Mouse (Mus musculus) cerebellum, adult 11-12 months (tissue): Measurements from ENCODE around the gene Erich6.

Experiments
- DNase-seq: peaks from one replicate; pipeline ENCODE4 v3.0.0; 2022

The Erich6 gene

DNA sequence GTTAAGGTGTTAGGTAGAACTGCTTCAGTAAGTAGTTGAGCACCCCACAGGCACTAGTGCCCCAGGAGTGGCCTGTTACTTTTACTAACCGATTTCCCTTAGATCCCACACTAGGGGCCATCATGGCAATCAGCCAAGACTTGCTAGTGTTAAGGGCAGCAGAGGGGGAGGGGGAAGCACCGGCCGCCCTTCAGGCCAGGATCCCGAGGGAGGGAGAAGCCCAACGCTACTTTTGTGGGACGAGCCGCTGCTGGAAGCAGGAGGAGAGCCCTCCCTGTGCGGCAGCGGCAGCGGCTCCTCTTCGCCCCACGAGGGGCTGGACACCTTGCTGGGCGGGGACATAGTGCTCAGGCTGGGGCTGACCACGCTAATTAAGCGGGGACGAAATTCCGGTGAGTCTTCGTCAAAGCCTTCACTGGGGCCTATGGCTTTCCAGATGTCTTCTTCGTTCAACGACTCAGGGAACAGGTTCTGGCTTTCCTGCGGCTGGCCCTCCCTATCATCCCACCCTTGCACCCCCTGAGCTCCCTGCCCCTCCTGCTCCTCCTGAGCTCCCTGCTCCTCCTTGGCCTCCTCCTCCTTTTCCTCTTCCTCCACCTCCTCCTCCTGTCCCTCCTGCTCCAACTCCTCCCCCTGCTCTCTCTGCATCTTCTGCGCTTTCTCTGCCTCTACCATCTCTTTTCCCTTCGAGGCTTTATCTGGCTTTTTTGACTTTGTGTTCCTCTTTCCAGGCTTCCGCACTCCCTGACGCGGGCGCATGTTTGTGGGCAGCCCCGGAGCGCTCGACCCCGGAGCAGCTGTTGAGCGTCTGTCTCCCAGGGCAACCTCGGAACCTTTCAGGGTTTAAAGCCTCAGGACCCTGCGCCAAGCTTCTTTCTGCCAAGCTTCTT lies at the start of gene Erich6:
Gene Erich6 (minus strand): TSS at position 802 of the 890 bp plus-strand sequence.
- DNase-seq, result peak; percentile 28

DNA sequence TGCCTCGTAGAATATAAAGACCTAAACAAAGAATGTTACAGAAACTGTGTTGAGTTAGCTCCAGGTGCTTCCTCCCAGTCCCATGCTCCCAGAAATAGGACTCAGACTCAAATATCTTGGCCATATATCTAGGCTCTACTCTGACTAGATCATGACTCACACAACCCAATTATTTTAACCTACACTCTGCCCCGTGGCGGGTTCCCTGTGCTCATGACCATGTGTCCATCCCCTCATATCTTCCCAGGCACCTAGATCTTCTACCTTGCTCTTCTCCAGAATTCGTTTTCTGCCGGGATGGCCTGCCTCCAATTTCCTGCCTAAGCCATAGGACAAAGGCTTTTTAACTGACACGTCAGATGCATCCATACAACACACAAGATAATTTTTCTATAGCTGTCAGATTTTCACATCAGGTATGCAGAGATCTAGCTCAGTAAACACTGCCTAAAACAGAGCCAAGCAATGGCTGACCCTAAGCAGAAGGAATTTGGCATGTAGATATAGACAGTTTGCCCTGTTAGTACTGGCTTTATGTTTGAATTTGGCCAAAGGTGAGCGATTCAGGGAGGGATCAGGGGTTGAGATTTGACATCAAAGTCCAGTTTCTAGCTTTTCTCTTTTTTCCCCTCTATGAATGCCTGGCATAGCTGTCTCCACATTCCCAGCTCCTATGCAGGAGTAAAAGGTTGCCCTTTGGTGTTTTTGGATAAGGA lies 49.4 kb upstream of the Erich6 start:
- DNase-seq, result no peak

DNA sequence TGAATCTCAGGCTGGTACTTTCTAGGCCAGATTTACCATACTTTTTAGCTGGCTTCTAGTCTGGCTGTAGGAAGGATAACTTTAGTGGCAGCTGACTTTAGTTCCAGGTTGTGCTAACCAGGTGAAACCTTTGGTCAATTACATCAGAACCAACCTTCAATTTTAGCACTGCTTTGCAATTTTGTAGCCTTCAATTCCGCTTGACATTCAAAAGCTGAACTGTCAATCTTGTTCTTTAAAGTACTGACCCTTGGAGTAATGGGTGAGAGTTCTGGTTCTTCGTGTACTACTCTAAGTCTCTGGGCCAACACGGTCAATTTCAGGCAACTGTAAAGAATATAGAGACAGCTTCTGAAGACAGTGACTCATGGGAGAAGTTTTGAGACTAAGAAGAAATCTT lies 48.4 kb upstream of the Erich6 start:
- no peak for DNase-seq

GRCm38 (mm10) chr3:58683346-58683745 lies 46.3 kb upstream of the Erich6 start:
- no peak for DNase-seq

DNA sequence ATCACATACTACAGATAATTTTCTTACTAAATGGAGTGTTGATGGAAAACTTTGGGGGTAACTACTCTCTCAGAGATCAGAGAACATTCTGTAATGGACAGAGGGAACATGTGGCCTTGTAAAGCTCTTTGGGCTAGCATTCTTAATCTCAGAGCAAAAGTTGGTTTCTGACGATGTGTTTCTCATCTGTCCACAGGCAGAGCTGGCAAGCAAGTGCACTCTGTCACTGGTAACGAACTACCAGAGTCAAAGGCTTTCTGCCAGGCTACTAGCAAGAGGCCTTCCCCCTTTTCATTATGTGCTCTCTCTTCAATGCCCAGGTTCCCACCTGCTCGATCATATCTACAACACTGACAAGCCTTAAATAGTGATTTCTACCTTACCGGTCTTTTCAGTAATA lies 45.3 kb upstream of the Erich6 start:
- no peak for DNase-seq

DNA sequence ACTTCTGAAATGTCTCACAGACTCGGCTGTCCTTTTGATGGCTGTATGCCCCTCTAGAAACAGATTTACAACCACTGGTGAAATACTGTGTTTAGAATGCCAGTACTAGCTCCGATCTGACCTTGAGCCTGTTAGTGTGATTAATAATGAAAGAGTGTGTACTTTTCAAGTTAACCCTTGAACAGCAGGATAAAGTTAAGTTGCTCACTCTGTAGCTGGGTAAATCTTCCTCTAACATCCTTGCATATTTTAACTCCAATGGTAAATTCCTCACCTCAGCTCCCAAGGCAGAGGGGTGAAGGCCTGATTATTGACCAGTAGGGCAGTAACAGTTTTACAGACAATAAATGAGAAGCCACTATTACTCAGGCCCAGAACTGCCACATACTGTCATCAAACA lies 44.8 kb upstream of the Erich6 start:
- no peak for DNase-seq

GRCm38 (mm10) chr3:58680943-58681637 lies 44.1 kb upstream of the Erich6 start:
- DNase-seq, result no peak

- DNase-seq, result no peak
These were observed 43.0 kb upstream of the Erich6 start for GRCm38 (mm10) chr3:58679996-58680395.

- no peak for DNase-seq
These were observed 41.9 kb upstream of the Erich6 start for GRCm38 (mm10) chr3:58678905-58679304.

- no peak for DNase-seq
These were observed 41.4 kb upstream of the Erich6 start for GRCm38 (mm10) chr3:58678384-58678783.

DNA sequence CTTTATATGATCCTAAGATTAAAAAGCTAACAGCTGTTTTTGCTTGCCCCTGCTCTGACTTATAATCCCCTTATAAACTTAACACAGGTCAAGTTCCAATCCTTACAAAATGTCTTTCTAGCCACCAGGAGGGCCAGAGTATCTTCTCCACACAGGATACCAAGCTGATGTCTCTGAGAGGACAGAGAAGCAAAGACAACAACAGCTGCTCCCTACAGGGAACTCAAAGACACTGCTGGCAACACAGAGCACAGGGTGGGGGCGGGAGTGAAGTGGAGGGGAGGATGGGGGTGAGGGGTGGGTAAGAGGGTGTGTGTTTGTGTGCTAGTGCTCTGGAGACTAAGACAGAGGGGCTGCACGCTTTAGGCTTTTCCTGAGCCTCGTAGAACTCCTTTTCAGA lies 40.6 kb upstream of the Erich6 start:
- no peak for DNase-seq

- no peak for DNase-seq
These were observed 36.3 kb upstream of the Erich6 start for GRCm38 (mm10) chr3:58673295-58673694.

DNA sequence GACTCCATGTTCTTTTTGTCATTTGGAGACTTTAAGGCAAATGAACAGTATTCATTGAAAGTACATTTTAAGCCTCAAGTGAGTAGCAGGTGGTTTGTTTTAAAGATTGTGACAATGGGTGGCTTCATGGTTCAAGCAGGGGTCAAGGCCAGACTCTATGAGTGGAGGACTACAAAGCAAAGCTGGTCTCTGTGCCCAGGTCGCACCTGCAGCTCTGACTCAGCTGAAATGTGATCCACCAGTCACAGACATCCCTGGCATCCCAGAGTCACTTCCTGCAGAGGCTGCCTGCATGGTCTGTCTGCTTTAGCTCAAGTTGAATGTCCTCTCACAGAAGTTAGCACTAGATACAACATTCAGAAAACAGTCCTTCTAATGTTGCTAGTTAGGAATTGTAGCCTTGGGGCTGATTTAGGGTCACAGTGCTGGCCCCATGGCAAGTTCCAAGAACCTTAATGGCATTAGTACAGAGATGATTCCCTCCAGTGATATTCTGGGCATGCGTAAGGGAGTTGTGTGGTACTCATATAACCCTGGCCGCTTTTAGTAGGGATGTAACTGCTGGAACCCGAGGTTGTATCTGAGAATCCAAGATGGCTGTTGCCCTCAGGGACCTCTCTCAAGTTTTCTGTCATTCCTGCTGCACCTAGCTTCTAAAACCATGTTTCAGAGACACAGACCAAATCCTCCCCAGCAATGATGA lies 35.6 kb upstream of the Erich6 start:
- DNase-seq, result no peak

DNA sequence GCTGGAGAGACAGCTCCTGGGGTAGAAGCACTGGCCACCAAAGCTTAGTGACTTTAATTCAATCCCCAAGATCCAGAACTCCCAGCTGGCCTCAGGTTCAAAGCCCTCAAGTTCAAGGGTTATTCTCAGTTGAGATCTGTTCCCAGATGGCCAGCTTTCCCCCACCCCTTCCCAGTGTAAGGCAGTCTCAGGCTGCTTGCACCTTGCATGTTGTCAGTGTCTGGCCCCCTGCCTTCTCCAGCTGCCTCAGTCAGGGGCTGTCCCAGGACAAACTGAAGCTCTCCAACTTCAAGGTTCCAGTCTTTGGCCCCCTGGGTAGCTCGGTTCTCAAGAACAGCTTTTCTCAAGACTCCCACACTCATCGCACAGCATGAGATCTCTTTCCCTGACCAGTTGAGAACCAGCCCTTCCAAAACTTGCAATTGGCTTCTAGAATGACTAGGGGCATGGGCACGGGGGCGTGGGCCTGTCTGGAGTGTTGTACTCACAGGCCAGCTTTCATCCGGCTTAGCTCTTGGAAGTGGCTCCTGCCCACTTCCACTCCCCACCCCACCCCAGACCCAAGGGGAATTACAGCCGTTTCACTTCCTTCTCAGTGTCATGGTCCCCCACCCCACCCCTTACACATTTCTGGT lies 34.7 kb upstream of the Erich6 start:
- no peak for DNase-seq

DNA sequence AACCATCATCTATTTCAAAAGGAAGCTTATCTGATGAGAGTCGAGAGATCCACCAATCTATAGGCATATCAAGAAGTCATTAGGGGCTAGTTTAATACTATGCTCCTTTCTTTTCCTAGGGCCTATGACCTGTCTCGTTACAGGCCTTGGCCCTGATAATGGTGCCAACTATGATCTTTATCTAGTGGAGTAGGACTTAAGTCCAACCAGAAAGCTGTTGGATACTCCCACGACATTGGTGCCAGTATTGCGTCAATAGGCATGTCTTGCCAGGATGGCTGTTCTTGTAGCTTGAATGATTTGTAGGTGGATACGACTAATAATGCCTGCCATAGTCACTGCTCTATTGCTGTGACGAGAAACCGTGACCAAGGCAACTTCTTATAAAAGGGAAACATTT lies 27.0 kb upstream of the Erich6 start:
- DNase-seq, result no peak

- no peak for DNase-seq
These were observed 23.6 kb upstream of the Erich6 start for GRCm38 (mm10) chr3:58660636-58661035.

- DNase-seq, result no peak
These were observed 20.3 kb upstream of the Erich6 start for GRCm38 (mm10) chr3:58657356-58657755.

DNA sequence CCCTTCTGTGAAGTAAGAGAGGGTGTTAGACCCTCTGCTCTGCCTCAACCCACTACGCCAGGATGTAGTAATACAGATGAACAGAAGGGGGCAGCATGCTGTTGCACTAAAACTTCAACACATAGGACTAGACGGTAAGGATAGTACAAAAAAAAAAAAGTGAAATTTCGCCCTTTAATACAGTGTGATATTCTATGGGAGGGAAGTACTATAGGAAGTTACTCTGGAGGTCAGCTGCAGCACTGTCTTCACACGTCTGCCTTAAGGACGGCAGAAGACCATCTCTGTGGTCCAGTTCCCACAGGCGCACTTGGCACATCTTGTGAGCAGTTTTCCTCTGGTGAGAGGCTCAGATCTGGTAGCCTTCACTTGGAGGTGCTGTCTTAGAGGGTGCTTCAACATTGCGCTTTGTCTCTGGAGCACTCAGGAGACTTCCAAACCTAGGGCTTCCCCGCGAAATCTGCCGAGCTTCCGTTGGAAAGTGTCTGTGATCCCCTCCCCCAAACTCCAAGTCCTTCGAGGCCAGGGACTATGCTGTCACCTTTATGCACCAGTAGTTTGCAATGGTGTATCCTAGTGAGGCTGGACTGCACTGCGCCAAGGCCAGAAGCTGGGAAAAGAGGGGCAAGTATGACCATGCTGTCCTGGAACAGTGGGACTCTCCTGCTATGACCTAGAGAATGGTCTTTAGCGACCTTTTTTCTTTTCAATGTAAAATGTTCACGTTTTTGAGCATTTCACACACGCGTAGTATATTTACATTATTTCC lies 18.5 kb upstream of the Erich6 start:
- peak; percentile 42 for DNase-seq

- no peak for DNase-seq
These were observed 16.9 kb upstream of the Erich6 start for GRCm38 (mm10) chr3:58653907-58654306.

- no peak for DNase-seq
These were observed 13.3 kb upstream of the Erich6 start for GRCm38 (mm10) chr3:58650328-58650727.

DNA sequence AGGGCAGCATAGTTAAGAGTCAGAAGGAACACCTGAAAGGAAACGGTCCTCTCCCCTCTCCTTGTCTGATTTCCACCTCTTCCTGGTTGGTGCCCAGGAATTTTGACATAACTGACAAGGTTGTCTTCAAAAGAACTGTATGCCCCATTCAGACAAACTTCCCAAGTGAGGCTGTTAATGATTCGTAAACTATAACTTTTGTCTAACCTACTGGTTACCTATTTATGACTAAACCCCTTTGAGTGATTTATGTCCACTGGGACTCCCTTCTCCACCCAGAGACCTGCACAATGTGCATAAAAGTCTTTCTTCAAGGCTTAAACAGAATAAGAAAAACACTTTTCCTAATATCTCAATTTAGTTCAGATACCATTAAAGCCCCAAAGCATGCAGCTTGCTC lies 10.2 kb upstream of the Erich6 start:
- no peak for DNase-seq

GRCm38 (mm10) chr3:58646180-58646579 lies 9.2 kb upstream of the Erich6 start:
- DNase-seq, result no peak
